Mouse (Mus musculus) CH12.LX (cell line): ENCODE measurements around the gene Syt11. TPM values are rescaled to one million over a fixed set of nuclear protein-coding genes. Genes with fewer than 3 reads are reported as not detected.

Experiments used
- DNase-seq: peaks from one replicate; pipeline ENCODE4 v3.0.0-alpha.2; 2013; ENCODE audit errors: extremely low read depth
- H3K27ac ChIP-seq: 2 replicates; pipeline ENCODE4 v1.5.1; 2012; ENCODE audit warnings: low read depth, mild to moderate bottlenecking, control low read depth, moderate library complexity; ENCODE audit not compliant: insufficient read depth
- H3K27me3 ChIP-seq: replicated peaks from 2 replicates; pipeline ENCODE3; 2012; ENCODE audit warnings: inconsistent platforms
- H3K36me3 ChIP-seq, 2 experiments: replicated peaks in 1 of 2; 2 replicates each; pipeline versions ENCODE3 to v1.6.1; 2012; ENCODE audit warnings: inconsistent platforms in 1 of 2, low read length in 1 of 2, mild to moderate bottlenecking in 1 of 2, mixed read lengths in 1 of 2, moderate library complexity in 1 of 2; ENCODE audit not compliant: control insufficient read depth in 1 of 2, insufficient read depth in 1 of 2
- H3K4me1 ChIP-seq, 2 experiments: 2 replicates each; pipeline ENCODE4 v1.6.1; 2012; ENCODE audit warnings: inconsistent platforms in 1 of 2, moderate library complexity in 1 of 2; ENCODE audit not compliant: insufficient read depth in 2 of 2, control insufficient read depth in 1 of 2
- H3K4me2 ChIP-seq: 2 replicates; pipeline ENCODE4 v1.6.1; 2012; ENCODE audit warnings: low read depth, mild to moderate bottlenecking, control low read depth; ENCODE audit not compliant: poor library complexity, insufficient read depth, severe bottlenecking
- H3K4me3 ChIP-seq, 3 experiments: fragments of 150-350 bp in 1 of 3; sonication (generic) in 1 of 3; replicated peaks in 1 of 3; 2 replicates each; pipeline versions ENCODE3 to v1.5.1; 2011 to 2012; ENCODE audit warnings: low read depth in 2 of 3, low read length in 2 of 3, mild to moderate bottlenecking in 2 of 3, moderate library complexity in 2 of 3, control low read depth in 1 of 3, improper control_type of control experiment in 1 of 3, inconsistent platforms in 1 of 3, mixed read lengths in 1 of 3; ENCODE audit not compliant: poor library complexity in 1 of 3
- H3K79me2 ChIP-seq: replicated peaks from 2 replicates; pipeline ENCODE4 v1.6.1; 2012; ENCODE audit warnings: mild to moderate bottlenecking, moderate library complexity; ENCODE audit not compliant: control insufficient read depth, poor library complexity, insufficient read depth, severe bottlenecking; ENCODE audit errors: extremely low read depth
- H3K9ac ChIP-seq: 2 replicates; pipeline ENCODE4 v1.6.1; 2012; ENCODE audit warnings: low read depth, mild to moderate bottlenecking, control low read depth, moderate library complexity; ENCODE audit not compliant: insufficient read depth
- H3K9me3 ChIP-seq: replicated peaks from 2 replicates; pipeline ENCODE3; 2012; ENCODE audit warnings: low read length, inconsistent platforms, mixed read lengths
- CHD1 ChIP-seq: IDR thresholded peaks from 2 replicates; pipeline ENCODE4 v1.6.1; 2012; ENCODE audit warnings: low read depth, low read length, improper control_type of control experiment, inconsistent platforms
- CTCF ChIP-seq, 2 experiments: IDR thresholded peaks in 1 of 2; conservative IDR thresholded peaks in 1 of 2; 2 replicates each; pipeline ENCODE4 v1.5.1; 2011 to 2012; ENCODE audit warnings: low read depth in 2 of 2, low read length in 2 of 2, improper control_type of control experiment in 1 of 2, inconsistent platforms in 1 of 2, mild to moderate bottlenecking in 1 of 2, moderate library complexity in 1 of 2
- E2F4 ChIP-seq: IDR thresholded peaks from 2 replicates; pipeline ENCODE4 v1.6.1; 2011; ENCODE audit warnings: low read depth, low read length, improper control_type of control experiment; ENCODE audit not compliant: insufficient replicate concordance
- EP300 ChIP-seq: IDR thresholded peaks from 2 replicates; pipeline ENCODE4 v1.6.1; 2011; ENCODE audit warnings: low read length, improper control_type of control experiment
- ETS1 ChIP-seq: conservative IDR thresholded peaks from 2 replicates; pipeline ENCODE4 v1.6.1; 2012; ENCODE audit warnings: low read depth, mild to moderate bottlenecking, inconsistent platforms, low read length, improper control_type of control experiment, moderate library complexity
- HCFC1 ChIP-seq: IDR thresholded peaks from 2 replicates; pipeline ENCODE4 v1.6.1; 2012; ENCODE audit warnings: low read depth, mild to moderate bottlenecking, inconsistent platforms, low read length, improper control_type of control experiment
- IRF4 ChIP-seq: IDR thresholded peaks from 2 replicates; pipeline ENCODE4 v1.6.1; 2014; ENCODE audit warnings: low read depth, mild to moderate bottlenecking, inconsistent platforms, low read length, improper control_type of control experiment
- JUN ChIP-seq: IDR thresholded peaks from 2 replicates; pipeline ENCODE4 v1.6.1; 2011; ENCODE audit warnings: low read depth, mild to moderate bottlenecking, low read length, improper control_type of control experiment, moderate library complexity; ENCODE audit not compliant: insufficient read depth
- KAT2A ChIP-seq: IDR thresholded peaks from 2 replicates; pipeline ENCODE4 v1.6.1; 2012; ENCODE audit warnings: low read length, improper control_type of control experiment, inconsistent platforms; ENCODE audit not compliant: insufficient replicate concordance
- MAX ChIP-seq: IDR thresholded peaks from 2 replicates; pipeline ENCODE4 v1.6.1; 2011; ENCODE audit warnings: low read length, improper control_type of control experiment
- MAZ ChIP-seq: IDR thresholded peaks from 2 replicates; pipeline ENCODE4 v1.6.1; 2012; ENCODE audit warnings: low read depth, mild to moderate bottlenecking, inconsistent platforms, low read length, improper control_type of control experiment, moderate library complexity
- MEF2A ChIP-seq: IDR thresholded peaks from 2 replicates; pipeline ENCODE4 v1.6.1; 2014; ENCODE audit warnings: low read depth, mild to moderate bottlenecking, inconsistent platforms, low read length, improper control_type of control experiment, borderline replicate concordance
- MXI1 ChIP-seq: IDR thresholded peaks from 2 replicates; pipeline ENCODE4 v1.6.1; 2011; ENCODE audit warnings: mild to moderate bottlenecking, low read depth, low read length, improper control_type of control experiment
- MYC ChIP-seq: IDR thresholded peaks from 2 replicates; pipeline ENCODE4 v1.6.1; 2011; ENCODE audit warnings: low read depth, mild to moderate bottlenecking, improper control_type of control experiment, low read length
- NELFE ChIP-seq: IDR thresholded peaks from 2 replicates; pipeline ENCODE4 v1.6.1; 2011; ENCODE audit warnings: low read depth, low read length, improper control_type of control experiment
- NRF1 ChIP-seq: IDR thresholded peaks from 2 replicates; pipeline ENCODE4 v1.6.1; 2014; ENCODE audit warnings: low read depth, mild to moderate bottlenecking, inconsistent platforms, low read length, improper control_type of control experiment, moderate library complexity
- PAX5 ChIP-seq: IDR thresholded peaks from 2 replicates; pipeline ENCODE4 v1.6.1; 2012; ENCODE audit warnings: low read length, inconsistent platforms, mixed read lengths
- POLR2A ChIP-seq: IDR thresholded peaks from 2 replicates; pipeline ENCODE4 v1.6.1; 2011; ENCODE audit warnings: low read depth, mild to moderate bottlenecking, improper control_type of control experiment, low read length
- POLR2AphosphoS2 ChIP-seq: IDR thresholded peaks from 2 replicates; pipeline ENCODE4 v1.6.1; 2011; ENCODE audit warnings: low read depth, low read length, improper control_type of control experiment
- RCOR1 ChIP-seq: conservative IDR thresholded peaks from 2 replicates; pipeline ENCODE4 v1.6.1; 2012; ENCODE audit warnings: low read depth, mild to moderate bottlenecking, inconsistent platforms, low read length, improper control_type of control experiment
- SMC3 ChIP-seq: IDR thresholded peaks from 2 replicates; pipeline ENCODE4 v1.6.1; 2011; ENCODE audit warnings: low read depth, low read length, improper control_type of control experiment
- TCF12 ChIP-seq: IDR thresholded peaks from 2 replicates; pipeline ENCODE4 v1.6.1; 2014; ENCODE audit warnings: low read depth, mild to moderate bottlenecking, inconsistent platforms, low read length, improper control_type of control experiment
- USF1 ChIP-seq: IDR thresholded peaks from 2 replicates; pipeline ENCODE4 v1.6.1; 2014; ENCODE audit warnings: low read depth, mild to moderate bottlenecking, inconsistent platforms, low read length, improper control_type of control experiment
- ZC3H11A ChIP-seq: IDR thresholded peaks from 2 replicates; pipeline ENCODE4 v1.6.1; 2012; ENCODE audit warnings: low read depth, mild to moderate bottlenecking, inconsistent platforms, low read length, improper control_type of control experiment
- ZKSCAN1 ChIP-seq: IDR thresholded peaks from 2 replicates; pipeline ENCODE4 v1.6.1; 2012; ENCODE audit warnings: low read depth, inconsistent platforms, low read length, improper control_type of control experiment, borderline replicate concordance
- ZNF384 ChIP-seq: IDR thresholded peaks from 2 replicates; pipeline ENCODE4 v1.6.1; 2012; ENCODE audit warnings: low read depth, low read length, improper control_type of control experiment, inconsistent platforms
- dilution Hi-C: fragments of 300-500 bp; cut with MboI; formaldehyde crosslinking; loops from 2 replicates; pipeline ENCODE4 v1.14.3; 2020; ENCODE audit warnings: low sequenced_read_pairs; ENCODE audit not compliant: extremely low pct_unique_long_range_greater_than_20kb, extremely low pct_ligation_motif_present
- in situ Hi-C: fragments of 300-500 bp; cut with MboI; formaldehyde crosslinking; loops from 3 replicates; pipeline ENCODE4 v1.14.3; 2019; ENCODE audit warnings: low sequenced_read_pairs, low pct_ligation_motif_present, low pct_unique_long_range_greater_than_20kb, mixed read lengths
- polyA plus RNA-seq: library from polyadenylated mRNA; unstranded; fragments of >175 nt; gene quantifications from 2 replicates; pipeline ENCODE4 v1.2.1, GENCODE M21; 2012; ENCODE audit warnings: low read depth; ENCODE audit not compliant: insufficient read length
- total RNA-seq, 2 experiments: library from RNA; depleted of rRNA; stranded (reverse); fragments of 300-350 nt in 1 of 2; fragments of >200 nt in 1 of 2; gene quantifications; 2 replicates each; pipeline ENCODE4 v1.2.3; 2012 to 2014

The Syt11 gene
- total and polyA plus RNA-seq, 3 experiments, result 3.8 to 8.8 (median 5.7) TPM

DNA sequence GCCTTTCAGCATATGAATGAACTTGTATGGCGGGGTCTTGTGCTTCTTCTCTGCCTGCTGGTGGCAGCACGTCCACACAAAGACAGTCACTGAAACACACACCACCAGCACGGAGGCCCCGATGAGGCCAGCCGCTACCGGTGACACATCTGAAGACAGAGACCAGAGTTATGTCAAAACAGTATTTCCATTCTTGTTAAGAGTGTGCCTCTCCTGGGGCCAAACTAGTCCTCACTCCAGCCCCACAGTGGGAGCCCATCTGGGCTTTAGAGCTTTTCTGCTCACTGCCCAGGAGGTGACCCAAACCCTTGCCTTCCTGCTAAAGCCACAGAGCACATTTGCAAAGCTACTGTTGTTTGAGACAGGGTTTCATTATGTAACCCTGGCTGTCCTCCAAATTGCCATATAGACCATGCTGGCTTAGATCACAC is 12.5 kb downstream of the Syt11 start (continued):
- TF ChIP-seq CHD1, result no peak
- TF ChIP-seq SMC3, result peak; percentile 56
- no peak for TF ChIP-seq POLR2AphosphoS2
- no peak for TF ChIP-seq ZKSCAN1
- no peak for TF ChIP-seq PAX5
- TF ChIP-seq JUN, result no peak
- no peak for TF ChIP-seq ZNF384
- TF ChIP-seq CTCF (conservative IDR thresholded peaks at IDR 0.05 in 1 of 2, IDR thresholded peaks at IDR 0.05 in 1 of 2; ENCODE audit: low read depth in 2 of 2, low read length in 2 of 2), result peak in 1 of 2 experiments; percentile 84; a peak in 2 of 4 replicates
- no peak for TF ChIP-seq MXI1
- peak; percentile 70 for TF ChIP-seq MEF2A

DNA sequence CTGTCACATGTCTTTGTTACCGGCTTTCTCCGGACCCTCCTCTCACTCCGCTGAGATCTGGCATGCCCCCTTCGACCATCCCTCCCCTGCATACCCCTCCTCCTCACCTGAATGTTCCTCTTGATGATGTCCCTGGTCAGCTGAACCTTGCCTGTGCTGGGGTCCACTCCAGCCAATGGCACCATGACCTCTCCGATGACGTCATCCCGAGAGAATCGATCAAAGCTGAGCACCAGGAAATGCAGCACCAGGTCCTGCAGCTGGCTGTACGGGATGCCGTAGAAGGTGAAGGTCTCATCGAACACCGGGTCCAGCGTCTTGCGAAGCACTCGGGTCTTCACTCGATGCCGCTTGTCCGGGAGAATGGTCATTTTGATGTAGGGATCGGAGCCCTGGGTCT is 13.3 kb downstream of the Syt11 start:
- no peak overlapping the region for H3K27ac ChIP-seq
- H3K4me3 ChIP-seq, result no peak overlapping the region
- H3K4me2 ChIP-seq, result no peak overlapping the region
- peaks cover 9 to 15% of the 10 kb centered on the region in 2 experiments for H3K4me1 ChIP-seq
- TF ChIP-seq E2F4, result no peak
- TF ChIP-seq ETS1, result no peak
- no peak for TF ChIP-seq TCF12
- TF ChIP-seq NELFE, result no peak
- no peak for TF ChIP-seq POLR2A
- TF ChIP-seq ZNF384, result no peak
- TF ChIP-seq CHD1, result no peak
- no peak for TF ChIP-seq SMC3
- no peak for TF ChIP-seq MAX
- TF ChIP-seq, all 38 proteins: peak for 0
- Histone ChIP-seq H3K9me3 (no peaks in the 10 kb centered on the region), H3K27me3 (no peaks in the 10 kb centered on the region), H3K36me3 (peaks cover 7 to 46% of the 10 kb centered on the region in 2 experiments), H3K9ac (no peak overlapping the region), H3K79me2 (no peaks in the 10 kb centered on the region)
- dilution Hi-C loops (no loop called here), in situ Hi-C loops (loop anchor here (10.0 kb wide), 1 partner anchor 173 kb away; no protein-coding TSS in a partner anchor)
- DNase-seq, result no peak

- Histone ChIP-seq H3K27me3 (no peaks in the 10 kb centered on the region), H3K36me3 (peaks cover 7 to 49% of the 10 kb centered on the region in 2 experiments), H3K4me2 (no peak overlapping the region), H3K9me3 (no peaks in the 10 kb centered on the region), H3K9ac (no peak overlapping the region), H3K4me1 (peaks cover 13 to 26% of the 10 kb centered on the region in 2 experiments), H3K27ac (no peak overlapping the region), H3K79me2 (no peaks in the 10 kb centered on the region), H3K4me3 (no peak overlapping the region)
- no peak for TF ChIP-seq MAZ
- TF ChIP-seq NRF1, result no peak
- TF ChIP-seq EP300, result no peak
- TF ChIP-seq HCFC1, result no peak
- TF ChIP-seq IRF4, result no peak
- no peak for TF ChIP-seq POLR2A
- no peak for TF ChIP-seq USF1
- no peak for TF ChIP-seq ZC3H11A
- no peak for TF ChIP-seq E2F4
- TF ChIP-seq MXI1, result no peak
- no peak for TF ChIP-seq CTCF (conservative IDR thresholded peaks at IDR 0.05 in 1 of 2, IDR thresholded peaks at IDR 0.05 in 1 of 2; ENCODE audit: low read depth in 2 of 2, low read length in 2 of 2)
- TF ChIP-seq ZKSCAN1, result no peak
- no peak for TF ChIP-seq KAT2A
- TF ChIP-seq RCOR1, result no peak
- TF ChIP-seq ZNF384, result no peak
- TF ChIP-seq MYC, result no peak
- TF ChIP-seq NELFE, result no peak
- dilution Hi-C loops (no loop called here), in situ Hi-C loops (loop anchor here (10.0 kb wide), 1 partner anchor 203 kb away; the partner anchor contains the start of genes Lamtor2 and Ubqln4)
- no peak for DNase-seq
Measured at GRCm38 (mm10) chr3:88758045-88758500, 16.9 kb downstream of the Syt11 start.
